Mouse (Mus musculus) liver, postnatal 0 days (tissue): ENCODE data around the gene Fam117a.

Experiments used
- CTCF ChIP-seq: sonication (generic); IDR thresholded peaks from 2 replicates; pipeline ENCODE4 v1.5.1; 2016; ENCODE audit warnings: antibody characterized with exemption, low read depth
- EP300 ChIP-seq: IDR thresholded peaks from 2 replicates; pipeline ENCODE4 v1.6.1; 2016; ENCODE audit warnings: antibody characterized with exemption, low read depth, mild to moderate bottlenecking

DNA sequence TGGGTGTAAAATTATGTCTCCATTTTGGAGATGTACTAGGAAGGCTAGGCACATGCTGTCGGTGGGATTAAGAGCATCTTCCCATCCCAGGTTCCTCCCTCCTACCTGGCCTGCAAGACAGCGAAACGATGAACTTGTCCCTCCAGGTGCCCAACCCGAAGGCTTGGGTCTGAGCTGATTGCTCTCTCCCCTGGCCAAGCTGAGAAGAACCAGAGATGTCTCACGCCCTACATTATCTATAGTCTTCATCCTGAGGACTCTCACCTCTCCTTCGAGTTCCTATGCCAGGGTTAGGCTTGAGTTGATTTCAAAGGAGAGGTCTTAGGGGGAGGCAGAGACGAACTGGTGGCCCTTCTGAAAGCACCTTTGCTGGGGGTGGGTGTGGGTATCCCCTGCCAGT is 19.2 kb downstream of the Fam117a start:
- TF ChIP-seq CTCF (no peak), EP300 (no peak)
